Mouse (Mus musculus): Measurements from ENCODE around the gene Acad10. TPM values are rescaled to one million over a fixed set of nuclear protein-coding genes. Genes with fewer than 3 reads are reported as not detected.
A peak's percentile ranks its signal among the peaks of the same experiment; 100 is the strongest.
"Not testable (repeated sequence)": the region's sequence is repeated elsewhere in the genome, so short reads cannot be mapped to it uniquely, and the experiment has no call there.

Gene Acad10
- total RNA-seq, 1 experiment from 2014 or later: 36.5 TPM

- DNase-seq: not testable (repeated sequence)
These were observed 2.7 kb downstream of the Acad10 start for GRCm38 (mm10) chr5:121657656-121658055.

DNA sequence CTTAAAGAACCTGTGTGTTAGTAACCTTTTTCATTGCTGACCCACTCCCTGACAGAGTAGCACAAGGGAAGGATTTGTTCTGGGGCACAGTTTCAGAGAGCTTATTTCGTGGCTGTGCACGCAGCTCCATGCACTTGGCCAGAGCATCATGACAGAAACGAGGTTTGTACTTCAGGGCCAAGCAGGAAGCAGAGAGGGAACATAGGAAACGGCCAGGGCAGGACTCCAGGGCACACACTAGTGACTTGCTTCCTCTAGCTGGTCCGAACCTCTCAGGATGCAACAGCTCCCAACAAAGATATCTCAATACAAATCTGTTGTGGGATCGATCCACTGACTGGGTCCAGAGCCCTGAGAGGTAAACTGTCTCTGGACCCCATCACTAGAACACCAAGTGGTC lies 3.4 kb downstream of the Acad10 start:
- not testable (repeated sequence) for DNase-seq

DNA sequence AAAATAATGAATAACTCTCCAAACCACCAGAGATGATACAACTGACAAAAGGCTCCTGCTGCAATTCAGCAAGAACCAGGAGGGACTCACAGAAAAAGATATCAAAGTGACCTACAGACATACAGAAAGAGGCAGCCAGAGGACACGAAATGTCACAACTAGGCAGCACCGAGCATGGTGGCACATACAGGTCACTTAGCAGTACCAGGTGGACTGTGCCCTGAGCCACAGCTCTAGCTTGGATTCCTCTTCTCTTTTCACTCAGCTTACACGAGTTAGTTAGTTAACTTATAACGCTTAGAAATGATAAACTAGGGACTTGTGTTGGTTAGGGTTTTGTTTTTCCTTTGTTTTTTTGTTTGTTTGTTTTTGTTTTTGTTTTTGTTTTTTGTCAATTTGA lies 5.8 kb downstream of the Acad10 start:
- no peak for DNase-seq

GRCm38 (mm10) chr5:121649134-121649533 lies 11.2 kb downstream of the Acad10 start:
- DNase-seq: peak; percentile 37

DNA sequence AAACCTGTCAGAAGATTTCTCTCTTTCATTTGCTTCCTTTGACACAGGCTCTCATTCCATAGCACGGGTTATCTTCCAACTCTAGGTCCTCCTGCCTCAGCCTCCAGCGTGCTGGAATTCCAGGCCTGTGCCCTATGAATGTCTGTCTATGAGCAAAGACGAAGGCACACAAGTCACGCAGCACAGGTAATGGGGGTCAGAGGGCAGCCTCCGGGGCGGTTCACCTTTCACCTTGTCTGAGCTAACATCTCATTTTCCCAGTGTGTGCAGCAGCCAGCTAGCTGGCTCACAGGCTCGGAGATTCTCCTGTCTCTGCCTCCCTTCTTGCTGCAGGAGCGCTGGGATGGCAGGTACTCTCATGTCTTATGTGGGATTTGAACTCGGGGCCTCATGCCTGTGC lies 20.7 kb downstream of the Acad10 start:
- DNase-seq: no peak

GRCm38 (mm10) chr5:121637296-121637695 lies 23.0 kb downstream of the Acad10 start:
- no peak for DNase-seq

- DNase-seq: no peak
These were observed 25.6 kb downstream of the Acad10 start for GRCm38 (mm10) chr5:121634668-121635067.

- no peak for DNase-seq
These were observed 27.5 kb downstream of the Acad10 start for GRCm38 (mm10) chr5:121632804-121633203.

DNA sequence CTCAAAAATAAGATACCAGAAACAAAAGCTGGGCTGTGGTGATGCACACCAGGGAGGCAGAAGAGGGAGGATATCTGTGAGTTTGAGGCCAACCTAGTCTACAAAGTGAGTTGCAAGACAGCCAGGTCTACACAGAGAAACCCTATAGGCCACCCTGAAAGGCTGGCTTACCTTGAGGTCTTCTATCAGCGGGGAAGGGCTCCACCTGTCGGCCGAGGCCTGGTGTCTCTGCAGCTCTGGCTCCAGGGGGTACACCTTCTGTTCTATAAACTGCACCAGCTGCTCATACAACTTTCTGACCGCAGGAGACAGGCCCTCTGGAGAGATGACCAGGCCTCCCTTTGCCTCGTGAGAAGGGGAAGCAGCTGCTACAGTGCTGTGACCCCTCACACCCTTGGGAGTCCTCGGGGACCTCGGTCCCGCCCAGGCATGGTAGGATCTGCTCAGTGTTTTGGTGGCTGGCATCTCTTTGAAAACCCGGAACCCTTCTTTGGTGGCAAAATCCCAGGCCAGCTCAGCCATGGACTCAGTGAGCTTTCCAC lies 29.1 kb downstream of the Acad10 start:
- DNase-seq: peak; percentile 17

GRCm38 (mm10) chr5:121627871-121628270 lies 32.4 kb downstream of the Acad10 start:
- peak; percentile 91 for DNase-seq

- no peak for DNase-seq
These were observed 37.1 kb downstream of the Acad10 start for GRCm38 (mm10) chr5:121623241-121623640.

DNA sequence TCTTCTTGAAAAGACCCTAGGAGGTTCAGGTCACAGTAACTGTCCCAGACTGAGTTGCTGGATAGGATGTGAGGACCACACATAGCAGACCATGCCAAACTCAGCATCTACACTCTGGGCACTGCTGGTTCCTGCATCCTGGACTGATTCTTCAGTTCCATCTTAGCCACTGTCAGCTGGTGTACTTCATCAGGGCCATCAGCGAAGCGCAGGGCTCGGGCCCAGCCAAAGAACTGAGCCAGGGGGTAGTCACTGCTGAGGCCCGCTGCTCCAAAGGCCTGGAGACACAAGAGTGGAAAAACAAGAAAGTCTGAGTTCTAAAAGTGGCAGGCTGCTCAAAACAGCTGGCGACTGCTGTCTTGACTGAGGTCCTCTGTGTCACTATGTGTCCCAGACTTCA lies 39.2 kb downstream of the Acad10 start:
- DNase-seq: no peak

DNA sequence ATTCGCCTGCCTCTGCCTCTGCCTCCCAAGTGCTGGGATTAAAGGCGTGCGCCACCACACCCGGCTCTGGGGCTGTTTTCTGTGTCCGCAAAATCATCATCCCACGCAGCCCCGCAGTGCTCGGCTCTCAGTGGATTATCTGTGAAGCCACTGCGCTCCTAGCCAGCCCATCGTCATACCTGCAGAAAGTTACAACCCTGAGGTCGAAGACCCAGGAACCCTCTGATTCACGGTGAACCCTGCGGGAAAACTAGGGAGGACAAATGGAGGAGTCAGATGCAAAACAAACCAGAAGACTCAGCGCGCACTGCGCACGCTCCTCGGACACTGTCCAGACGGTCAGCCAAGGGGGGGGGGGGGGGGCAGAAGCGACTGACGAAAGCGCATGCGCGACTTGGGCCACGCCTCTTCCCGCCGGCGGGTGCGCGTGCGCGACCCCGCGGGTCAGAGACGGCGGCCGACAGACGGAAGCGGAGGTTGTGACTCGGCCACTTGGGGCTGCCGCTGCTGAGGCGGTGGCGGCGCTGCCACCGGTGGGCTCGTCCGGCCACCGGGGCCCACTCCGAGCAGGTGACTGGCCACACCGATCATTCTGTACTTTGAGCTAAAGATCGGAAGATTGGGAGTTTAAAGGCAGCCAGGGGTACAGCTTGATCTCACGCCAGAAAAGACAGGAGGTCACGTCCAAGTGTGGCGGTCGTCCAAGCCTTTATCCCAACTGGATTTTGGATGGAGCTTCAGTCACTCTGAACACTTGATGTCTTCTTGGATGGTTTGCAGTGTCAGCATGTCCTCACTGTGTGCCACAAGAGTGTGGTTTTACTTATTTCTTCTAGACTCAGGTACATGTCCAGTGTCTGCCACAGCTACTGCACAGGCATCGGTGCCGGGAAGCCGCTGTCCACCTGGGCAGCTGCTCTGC lies 41.5 kb downstream of the Acad10 start, which contains the start of gene Acad12:
TSS of gene Acad12 (minus strand) at position 347 of the 922 bp plus-strand sequence.
- peak; percentile 92 for DNase-seq

DNA sequence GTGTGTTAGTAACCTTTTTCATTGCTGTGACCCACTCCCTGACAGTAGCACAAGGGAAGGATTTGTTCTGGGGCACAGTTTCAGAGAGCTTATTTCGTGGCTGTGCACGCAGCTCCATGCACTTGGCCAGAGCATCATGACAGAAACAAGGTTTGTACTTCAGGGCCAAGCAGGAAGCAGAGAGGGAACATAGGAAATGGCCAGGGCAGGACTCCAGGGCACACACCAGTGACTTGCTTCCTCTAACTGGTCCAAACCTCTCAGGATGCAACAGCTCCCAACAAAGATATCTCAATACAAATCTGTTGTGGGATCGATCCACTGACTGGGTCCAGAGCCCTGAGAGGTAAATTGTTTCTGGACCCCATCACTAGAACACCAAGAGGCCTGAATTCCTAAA lies 45.4 kb downstream of the Acad10 start:
- DNase-seq: not testable (repeated sequence)

DNA sequence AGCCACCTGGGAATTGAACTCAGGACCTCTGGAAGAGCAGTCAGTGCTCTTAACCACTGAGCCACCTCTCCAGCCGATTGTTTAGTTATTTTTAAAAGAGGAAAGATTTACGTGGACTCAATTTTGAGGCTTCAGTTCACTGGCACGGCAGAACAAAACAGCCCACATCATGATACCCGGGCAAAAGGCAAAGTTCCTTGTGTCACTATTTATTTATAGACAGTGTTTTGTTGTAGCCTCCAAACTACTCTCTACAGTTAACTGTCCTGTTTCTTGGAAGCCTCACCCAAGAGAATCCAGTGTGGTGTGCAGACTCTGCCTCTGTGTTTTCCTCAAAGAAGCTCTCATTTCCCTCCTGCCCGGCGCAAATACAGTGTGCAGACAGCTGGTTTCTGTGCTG lies 48.3 kb downstream of the Acad10 start:
- no peak for DNase-seq

DNA sequence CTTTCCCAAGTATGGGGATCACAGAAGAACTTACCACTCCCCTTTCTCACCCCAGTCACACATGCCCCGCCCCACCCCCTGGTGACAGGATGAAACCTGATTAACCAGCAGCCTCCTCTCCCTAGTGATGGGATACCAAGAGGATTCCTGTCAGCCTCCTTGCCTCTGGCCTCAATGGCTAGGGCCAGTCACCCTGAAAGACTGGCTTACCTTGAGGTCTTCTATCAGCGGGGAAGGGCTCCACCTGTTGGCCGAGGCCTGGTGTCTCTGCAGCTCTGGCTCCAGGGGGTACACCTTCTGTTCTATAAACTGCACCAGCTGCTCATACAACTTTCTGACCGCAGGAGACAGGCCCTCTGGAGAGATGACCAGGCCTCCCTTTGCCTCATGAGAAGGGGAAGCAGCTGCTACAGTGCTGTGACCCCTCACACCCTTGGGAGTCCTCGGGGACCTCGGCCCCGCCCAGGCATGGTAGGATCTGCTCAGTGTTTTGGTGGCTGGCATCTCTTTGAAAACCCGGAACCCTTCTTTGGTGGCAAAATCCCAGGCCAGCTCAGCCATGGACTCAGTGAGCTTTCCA lies 50.7 kb downstream of the Acad10 start:
- DNase-seq: not testable (repeated sequence)

- DNase-seq: peak; percentile 91
These were observed 54.2 kb downstream of the Acad10 start for GRCm38 (mm10) chr5:121606151-121606550.

DNA sequence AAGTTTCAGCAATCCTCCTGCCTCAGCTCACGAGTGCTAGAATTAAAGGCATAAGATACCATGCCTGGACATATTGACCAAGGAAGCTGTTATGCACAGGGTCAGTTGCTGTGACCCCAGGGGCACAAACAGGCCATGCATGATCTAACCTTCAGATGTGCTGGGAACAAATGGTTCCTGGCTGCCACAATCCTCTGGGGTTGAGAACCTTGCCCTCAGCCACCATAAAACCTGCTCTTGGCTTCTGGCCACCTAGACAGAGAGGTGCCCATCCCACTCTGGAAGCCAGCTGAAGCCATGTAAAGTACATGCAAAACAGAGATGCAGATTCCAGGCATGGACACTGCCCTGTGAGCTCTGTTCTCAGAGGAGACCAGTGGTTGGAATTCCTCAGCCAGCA lies 56.5 kb downstream of the Acad10 start:
- not testable (repeated sequence) for DNase-seq

DNA sequence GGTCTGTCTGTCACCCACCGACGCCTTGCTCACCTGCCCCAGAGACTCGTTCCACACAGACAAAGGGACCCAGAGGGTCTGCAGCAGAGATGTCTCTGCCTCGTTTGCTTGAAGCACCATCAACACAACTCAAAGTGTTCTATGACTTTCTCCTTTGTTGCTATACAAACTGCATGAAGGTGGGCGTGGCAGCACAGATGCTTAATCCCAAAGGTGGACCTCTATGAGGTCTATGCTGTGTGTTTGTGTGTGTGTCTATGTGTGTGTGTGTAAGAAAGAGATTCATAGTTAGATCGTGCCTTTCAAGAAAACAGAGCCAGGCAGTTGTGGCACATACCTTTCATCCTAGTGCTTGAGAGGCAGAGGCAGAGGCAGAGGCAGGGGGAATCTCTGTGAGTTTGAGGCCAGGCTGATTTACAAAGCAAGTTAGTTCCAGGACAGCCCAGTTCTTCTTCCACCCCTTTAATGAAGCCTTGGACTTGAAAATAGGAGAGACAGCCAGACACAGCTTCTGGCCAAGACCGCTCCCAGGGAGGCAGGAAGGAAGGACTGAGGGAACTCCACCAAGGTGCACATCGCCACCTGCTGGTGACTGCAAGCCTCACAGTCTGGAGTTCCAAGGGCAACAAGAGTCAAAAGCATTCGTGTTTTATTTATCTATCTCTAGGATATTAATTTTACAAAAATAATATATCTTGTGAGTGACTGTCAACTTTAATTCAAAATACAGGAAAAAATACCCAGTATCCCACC lies 58.6 kb downstream of the Acad10 start:
- DNase-seq: peak; percentile 95

DNA sequence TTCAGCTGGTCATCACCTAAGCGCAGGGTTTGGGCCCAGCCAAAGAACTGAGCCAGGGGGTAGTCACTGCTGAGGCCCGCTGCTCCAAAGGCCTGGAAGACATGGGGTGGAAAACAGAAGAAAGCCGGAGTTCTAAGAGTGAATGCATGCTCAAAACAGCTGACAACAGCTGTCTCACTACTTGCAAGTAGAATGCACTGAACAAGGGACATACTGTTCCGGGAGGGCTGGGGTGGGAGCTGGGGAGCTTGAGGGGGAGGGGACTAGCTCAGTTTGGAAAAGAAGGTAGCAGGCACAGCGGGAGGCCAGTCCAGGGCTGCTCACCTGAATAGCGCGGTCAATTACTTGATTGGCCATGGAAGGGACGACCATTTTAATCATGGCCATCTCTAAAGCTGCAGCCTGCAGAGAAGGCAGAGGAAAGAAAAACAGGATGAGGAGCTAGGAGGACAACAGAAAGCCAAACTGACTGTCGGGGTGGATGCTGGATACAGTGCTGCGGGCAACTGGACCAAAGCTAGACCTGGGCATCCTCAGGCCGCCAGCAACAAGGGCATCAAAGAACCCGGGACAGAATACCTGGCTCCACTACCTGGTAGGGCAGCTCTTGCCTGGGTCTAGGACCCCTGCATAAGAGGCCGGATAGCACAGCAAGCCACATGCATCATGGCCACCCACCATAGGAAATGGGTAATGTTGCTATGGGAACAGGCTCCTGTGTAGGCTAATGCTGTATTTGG lies 61.3 kb downstream of the Acad10 start:
- no peak for DNase-seq

GRCm38 (mm10) chr5:121597991-121598537 lies 62.2 kb downstream of the Acad10 start:
- no peak for DNase-seq
